ENCODE assay signal across 31 mouse cellular contexts in the genomic region with DNA sequence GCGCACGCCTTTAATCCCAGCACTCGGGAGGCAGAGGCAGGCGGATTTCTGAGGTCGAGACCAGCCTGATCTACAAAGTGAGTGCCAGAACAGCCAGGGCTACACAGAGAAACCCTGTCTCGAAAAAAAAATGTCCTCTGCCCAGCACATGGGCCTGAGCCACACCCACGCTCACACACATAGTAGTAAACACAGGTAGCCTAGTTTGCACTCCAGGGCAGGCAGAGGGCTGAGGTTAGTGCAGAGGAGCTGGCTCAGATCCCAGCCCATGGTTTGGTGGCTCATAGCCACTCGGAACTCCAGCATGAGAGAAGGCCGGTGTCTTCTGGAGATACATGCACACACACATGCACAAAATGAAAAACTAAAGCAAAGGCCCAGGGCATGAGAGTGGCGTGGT. TPM values are rescaled to one million over a fixed set of nuclear protein-coding genes. Genes with fewer than 3 reads are reported as not detected.
"Had no signal": no experiment of that assay in that cellular context is flagged by ENCODE, and none has a peak within 500 bp of the region (broad histone marks: within the 10 kb centered on the region; RNA-seq: fewer than 3 reads in every experiment).

No protein-coding gene starts in this region.

- H3K27ac ChIP-seq: left cerebral cortex, adult 2 months; limb, embryonic 10.5 days; limb, embryonic 12.5 days; limb, embryonic 13.5 days; limb, embryonic 15.5 days; liver, embryonic 13.5 days; liver, embryonic 14.5 days; liver, embryonic 15.5 days; lung, embryonic 15.5 days; macrophage; midbrain, embryonic 10.5 days; midbrain, embryonic 12.5 days; midbrain, embryonic 13.5 days; midbrain, embryonic 15.5 days; neural tube, embryonic 12.5 days; neural tube, embryonic 13.5 days had no signal

- ATAC-seq: lung, postnatal 0 days; midbrain, embryonic 13.5 days; midbrain, embryonic 15.5 days; midbrain, embryonic 16.5 days had no signal

- H3K4me2 ChIP-seq: limb, embryonic 12.5 days; limb, embryonic 13.5 days; limb, embryonic 15.5 days; liver, embryonic 13.5 days; liver, embryonic 15.5 days; lung, embryonic 14.5 days; lung, embryonic 15.5 days; midbrain, embryonic 11.5 days; midbrain, embryonic 12.5 days; midbrain, embryonic 13.5 days; midbrain, embryonic 15.5 days; neural tube, embryonic 12.5 days; neural tube, embryonic 13.5 days had no signal

- H3K27me3 ChIP-seq: limb, embryonic 12.5 days; limb, embryonic 13.5 days; limb, embryonic 15.5 days; liver, embryonic 13.5 days; liver, embryonic 15.5 days; lung, embryonic 15.5 days; megakaryocyte, embryonic 14.5 days; midbrain, embryonic 12.5 days; midbrain, embryonic 13.5 days; midbrain, embryonic 15.5 days; neural tube, embryonic 12.5 days; neural tube, embryonic 13.5 days had no signal

- H3K4me3 ChIP-seq: left cerebral cortex, adult 2 months; limb, embryonic 10.5 days; limb, embryonic 12.5 days; limb, embryonic 13.5 days; limb, embryonic 15.5 days; liver, embryonic 13.5 days; liver, embryonic 15.5 days; lung, embryonic 15.5 days; megakaryocyte, embryonic 14.5 days; midbrain, embryonic 10.5 days; midbrain, embryonic 12.5 days; midbrain, embryonic 13.5 days; midbrain, embryonic 15.5 days; myocyte; neural tube, embryonic 12.5 days; neural tube, embryonic 13.5 days had no signal

- H3K9me3 ChIP-seq: limb, embryonic 10.5 days; limb, embryonic 12.5 days; limb, embryonic 13.5 days; limb, embryonic 15.5 days; liver, embryonic 13.5 days; liver, embryonic 15.5 days; lung, embryonic 15.5 days; megakaryocyte, embryonic 14.5 days; midbrain, embryonic 10.5 days; midbrain, embryonic 12.5 days; midbrain, embryonic 13.5 days; midbrain, embryonic 15.5 days; neural tube, embryonic 12.5 days; neural tube, embryonic 13.5 days had no signal

- H3K9ac ChIP-seq: limb, embryonic 12.5 days; limb, embryonic 13.5 days; limb, embryonic 15.5 days; liver, embryonic 13.5 days; liver, embryonic 14.5 days; liver, embryonic 15.5 days; lung, embryonic 14.5 days; lung, embryonic 15.5 days; midbrain, embryonic 12.5 days; midbrain, embryonic 15.5 days; neural tube, embryonic 12.5 days; neural tube, embryonic 13.5 days had no signal

- DNase-seq: left cerebral cortex, postnatal 4 days; liver, embryonic 13.5 days; lung, adult 18-20 months; lung, adult 2 months; lung, embryonic 14.5 days; lung, postnatal 10 days; lung, postnatal 14 days; lung, postnatal 36 days; lung, postnatal 4 days; midbrain, embryonic 14.5 days had no signal

- H3K4me1 ChIP-seq: limb, embryonic 12.5 days; limb, embryonic 13.5 days; limb, embryonic 15.5 days; midbrain, embryonic 12.5 days; midbrain, embryonic 15.5 days had no signal

RNA-seq across cellular contexts. Expression of gene Gm49322, which starts 41.1 kb away (rescaled TPM):
- polyA plus RNA-seq: macrophage had no signal

RNA-seq across cellular contexts. Expression of gene Adat3, which starts 44.3 kb away (rescaled TPM):
- total RNA-seq: monocyte, adult 5-6 weeks had no signal
